Mouse (Mus musculus): ENCODE data around the gene Sstr5. TPM values are rescaled to one million over a fixed set of nuclear protein-coding genes. Genes with fewer than 3 reads are reported as not detected.
A peak's percentile ranks its signal among the peaks of the same experiment; 100 is the strongest.

Sstr5 gene
- 0.35 and 0.49 TPM in 2 replicates for polyA plus RNA-seq (2015; fragmentation: Nextera tagmentation; extraction: Ambion mirVana)

DNA sequence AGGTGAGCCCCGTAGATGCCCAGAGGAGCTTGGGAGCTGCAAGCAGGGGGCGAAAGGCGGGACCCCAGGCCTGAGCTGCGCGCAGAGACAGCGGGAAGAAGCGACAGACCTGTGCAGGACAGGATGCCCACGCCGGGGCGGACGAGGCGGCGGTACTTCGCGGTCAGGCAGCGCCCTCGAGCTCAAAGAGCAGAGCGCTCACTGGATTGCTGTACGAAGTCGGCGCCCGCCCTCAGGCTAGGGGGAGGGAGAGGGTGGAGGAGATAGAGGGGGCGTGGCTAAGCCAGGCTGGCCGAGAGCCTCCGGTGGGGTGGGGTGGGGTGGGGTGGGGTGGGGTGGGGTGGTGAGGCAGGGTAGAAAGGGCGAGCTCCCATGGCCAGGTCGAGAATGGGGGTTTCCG, at the start of gene Sstr5:
Gene Sstr5 (minus strand): TSS at position 276 of the 400 bp plus-strand sequence.
- no peaks in the 10 kb centered on the region for H3K36me3 ChIP-seq (ENCODE audit: control insufficient read depth, insufficient read depth, low read length)
- peak within 1 kb of the TSS; percentile 57 for H3K9ac ChIP-seq (ENCODE audit: low read length)
- peaks cover 9% of the 10 kb centered on the region for H3K4me1 ChIP-seq (ENCODE audit: control insufficient read depth, insufficient read depth, low read length)
- WGBS = 1% methylated on average over 26 of the region's 28 CpGs
- H3K4me2 ChIP-seq (ENCODE audit: low read depth, low read length) = peak within 1 kb of the TSS; percentile 39
- peaks cover 25% of the 10 kb centered on the region for H3K27me3 ChIP-seq (ENCODE audit: control insufficient read depth, insufficient read depth, low read length)
- ATAC-seq (ENCODE audit: insufficient read depth, low FRiP score) = peak; percentile 57; the same call in 1 of the 2 replicates
- peak within 1 kb of the TSS; percentile 12 for H3K4me3 ChIP-seq (replicated peaks; ENCODE audit: low read length)
- H3K27ac ChIP-seq (ENCODE audit: low read length) = no peak within 1 kb of the TSS
- H3K9me3 ChIP-seq (replicated peaks; ENCODE audit: control insufficient read depth, low read length) = no peaks in the 10 kb centered on the region

- Histone ChIP-seq H3K27ac (ENCODE audit: low read length) (no peak overlapping the region), H3K9me3 (replicated peaks; ENCODE audit: control insufficient read depth, low read length) (no peaks in the 10 kb centered on the region), H3K36me3 (ENCODE audit: control insufficient read depth, insufficient read depth, low read length) (no peaks in the 10 kb centered on the region), H3K4me3 (replicated peaks; ENCODE audit: low read length) (no peak overlapping the region), H3K4me2 (ENCODE audit: low read depth, low read length) (no peak overlapping the region), H3K4me1 (ENCODE audit: control insufficient read depth, insufficient read depth, low read length) (peaks cover 3% of the 10 kb centered on the region; the same call in 1 of the 2 replicates), H3K27me3 (ENCODE audit: control insufficient read depth, insufficient read depth, low read length) (no peaks in the 10 kb centered on the region), H3K9ac (ENCODE audit: low read length) (no peak overlapping the region)
- WGBS = 80% methylated on average over 4 of the region's 4 CpGs
- no peak for ATAC-seq (ENCODE audit: insufficient read depth, low FRiP score)
These were observed 44.7 kb upstream of the Sstr5 start for GRCm38 (mm10) chr17:25541768-25542167.

- 62% methylated on average over 5 of the region's 5 CpGs for WGBS
- Histone ChIP-seq H3K36me3 (ENCODE audit: control insufficient read depth, insufficient read depth, low read length) (no peaks in the 10 kb centered on the region), H3K4me3 (replicated peaks; ENCODE audit: low read length) (no peak overlapping the region), H3K27ac (ENCODE audit: low read length) (no peak overlapping the region), H3K4me1 (ENCODE audit: control insufficient read depth, insufficient read depth, low read length) (peaks cover 3% of the 10 kb centered on the region; the same call in 1 of the 2 replicates), H3K4me2 (ENCODE audit: low read depth, low read length) (no peak overlapping the region), H3K27me3 (ENCODE audit: control insufficient read depth, insufficient read depth, low read length) (no peaks in the 10 kb centered on the region), H3K9me3 (replicated peaks; ENCODE audit: control insufficient read depth, low read length) (no peaks in the 10 kb centered on the region), H3K9ac (ENCODE audit: low read length) (no peak overlapping the region)
- no peak for ATAC-seq (ENCODE audit: insufficient read depth, low FRiP score)
These were observed 43.6 kb upstream of the Sstr5 start for GRCm38 (mm10) chr17:25540731-25541130.

DNA sequence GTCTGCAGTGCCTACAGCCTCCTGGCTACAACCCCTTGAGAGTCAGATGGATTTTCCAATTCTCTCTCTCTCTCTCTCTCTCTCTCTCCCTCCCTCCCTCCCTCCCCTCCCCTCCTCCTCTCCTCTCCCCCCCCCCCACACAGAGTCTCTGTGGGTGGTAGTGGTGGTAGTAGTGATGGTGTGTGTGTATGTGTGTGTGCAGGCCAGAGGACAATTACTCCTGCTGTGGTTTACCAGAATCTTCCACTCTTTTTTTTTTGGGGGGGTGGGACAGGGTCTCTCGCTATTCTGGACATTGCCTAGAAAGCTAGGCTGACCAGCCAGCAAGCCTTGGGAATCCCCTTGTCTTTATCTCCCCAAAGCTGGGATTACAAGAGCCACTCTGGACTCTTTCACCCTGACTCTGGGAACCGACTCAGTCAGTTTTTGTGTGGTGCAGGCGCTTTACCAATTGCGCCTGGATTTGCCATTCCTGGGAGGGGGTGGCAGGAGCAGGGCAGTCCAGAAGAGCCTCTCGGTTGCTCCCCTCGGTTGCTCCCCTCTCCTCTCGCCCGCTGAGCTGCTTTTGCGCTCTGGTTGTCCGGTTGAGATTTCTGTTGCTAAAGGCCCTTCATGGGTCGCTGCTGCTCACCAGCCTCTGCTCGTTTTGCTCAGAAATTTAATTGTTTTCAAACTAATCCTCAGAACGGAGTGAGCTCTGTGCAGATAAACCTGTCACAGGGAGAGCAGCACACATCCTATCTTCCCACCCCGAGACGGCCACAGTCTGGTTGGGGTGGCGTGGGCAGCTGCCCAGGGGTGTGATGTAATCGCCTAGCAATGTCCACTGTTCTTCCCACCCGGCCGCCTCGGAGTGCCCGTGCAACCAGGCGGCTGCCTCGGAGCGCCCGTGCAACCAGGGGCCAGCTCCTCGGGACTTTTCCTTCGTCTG, 42.1 kb upstream of the Sstr5 start:
- peak overlapping the region; percentile 7; the same call in 1 of the 2 replicates for H3K27ac ChIP-seq (ENCODE audit: low read length)
- H3K27me3 ChIP-seq (ENCODE audit: control insufficient read depth, insufficient read depth, low read length) = no peaks in the 10 kb centered on the region
- peaks cover 3% of the 10 kb centered on the region; the same call in 1 of the 2 replicates for H3K4me1 ChIP-seq (ENCODE audit: control insufficient read depth, insufficient read depth, low read length)
- no peak overlapping the region for H3K4me2 ChIP-seq (ENCODE audit: low read depth, low read length)
- no peaks in the 10 kb centered on the region for H3K9me3 ChIP-seq (replicated peaks; ENCODE audit: control insufficient read depth, low read length)
- H3K9ac ChIP-seq (ENCODE audit: low read length) = no peak overlapping the region
- WGBS = 37% methylated on average over 27 of the region's 27 CpGs
- peak; percentile 58; the same call in 1 of the 2 replicates for ATAC-seq (ENCODE audit: insufficient read depth, low FRiP score)
- no peaks in the 10 kb centered on the region for H3K36me3 ChIP-seq (ENCODE audit: control insufficient read depth, insufficient read depth, low read length)
- no peak overlapping the region for H3K4me3 ChIP-seq (replicated peaks; ENCODE audit: low read length)

DNA sequence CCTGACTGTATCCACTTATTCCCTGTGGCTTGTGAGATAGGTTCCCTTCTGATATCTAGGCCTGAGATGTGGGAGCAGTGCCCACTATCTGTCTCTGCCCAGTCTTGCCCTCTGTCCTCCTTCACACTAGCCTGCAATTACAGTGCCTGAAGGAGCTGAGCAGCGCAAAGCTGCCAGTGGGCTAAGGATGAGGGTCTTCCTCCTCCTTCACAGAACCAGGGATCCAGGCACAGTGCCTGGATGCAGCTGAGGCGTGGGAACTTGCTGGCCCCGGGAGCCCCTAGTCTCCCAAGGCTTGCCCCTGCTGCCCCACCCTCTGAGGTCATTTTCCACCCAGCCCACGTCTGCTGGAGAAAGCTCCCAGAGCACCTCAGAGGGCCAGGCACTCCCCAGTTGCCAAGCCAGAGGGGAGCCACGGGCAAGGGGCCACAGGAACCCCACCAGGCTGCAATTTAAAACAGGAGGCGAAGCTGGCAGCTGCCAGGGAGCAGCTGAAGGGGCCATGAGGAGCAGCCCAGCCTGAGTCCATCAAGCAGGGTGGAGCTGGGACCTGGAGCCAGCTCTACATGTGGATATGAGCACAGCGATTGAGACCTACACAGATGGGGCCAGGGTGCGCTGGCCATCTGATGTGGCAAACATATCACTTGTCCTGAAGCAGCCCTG, 33.4 kb upstream of the Sstr5 start:
- 0 out of 2 replicates have a peak, but pooled peaks cover 3% of the 10 kb centered on the region for H3K4me1 ChIP-seq (ENCODE audit: control insufficient read depth, insufficient read depth, low read length)
- 62% methylated on average over 8 of the region's 8 CpGs for WGBS
- ATAC-seq (ENCODE audit: insufficient read depth, low FRiP score) = no peak
- H3K36me3 ChIP-seq (ENCODE audit: control insufficient read depth, insufficient read depth, low read length) = no peaks in the 10 kb centered on the region
- H3K9me3 ChIP-seq (replicated peaks; ENCODE audit: control insufficient read depth, low read length) = no peaks in the 10 kb centered on the region
- no peak overlapping the region for H3K4me2 ChIP-seq (ENCODE audit: low read depth, low read length)
- H3K27ac ChIP-seq (ENCODE audit: low read length) = no peak overlapping the region
- no peak overlapping the region for H3K4me3 ChIP-seq (replicated peaks; ENCODE audit: low read length)
- H3K9ac ChIP-seq (ENCODE audit: low read length) = no peak overlapping the region
- no peaks in the 10 kb centered on the region for H3K27me3 ChIP-seq (ENCODE audit: control insufficient read depth, insufficient read depth, low read length)

DNA sequence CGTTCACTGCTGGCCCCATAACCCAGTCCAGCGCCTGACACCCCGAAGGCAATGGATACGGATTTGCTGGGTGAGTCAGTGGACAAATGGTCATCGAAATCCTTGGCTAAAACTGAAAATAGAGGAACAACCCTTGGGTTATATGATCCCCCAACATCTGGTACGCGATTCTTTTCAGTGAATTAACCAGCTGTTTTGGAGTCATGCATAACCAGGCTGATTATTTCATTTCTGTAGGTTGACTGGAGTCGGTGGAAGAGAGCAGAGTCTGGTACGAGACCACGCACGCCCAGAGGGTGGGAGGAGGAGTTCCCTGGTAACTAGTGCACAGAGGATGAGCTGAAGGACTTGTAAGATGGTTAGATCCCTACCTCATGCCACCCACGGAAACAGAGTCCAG, 25.0 kb upstream of the Sstr5 start:
- H3K27me3 ChIP-seq (ENCODE audit: control insufficient read depth, insufficient read depth, low read length) = no peaks in the 10 kb centered on the region
- no peak for ATAC-seq (ENCODE audit: insufficient read depth, low FRiP score)
- H3K9me3 ChIP-seq (replicated peaks; ENCODE audit: control insufficient read depth, low read length) = no peaks in the 10 kb centered on the region
- no peak overlapping the region for H3K9ac ChIP-seq (ENCODE audit: low read length)
- no peak overlapping the region for H3K4me2 ChIP-seq (ENCODE audit: low read depth, low read length)
- H3K36me3 ChIP-seq (ENCODE audit: control insufficient read depth, insufficient read depth, low read length) = no peaks in the 10 kb centered on the region
- H3K4me3 ChIP-seq (replicated peaks; ENCODE audit: low read length) = no peak overlapping the region
- WGBS = 76% methylated on average over 12 of the region's 12 CpGs
- H3K27ac ChIP-seq (ENCODE audit: low read length) = no peak overlapping the region
- 0 out of 2 replicates have a peak, but pooled peaks cover 3% of the 10 kb centered on the region for H3K4me1 ChIP-seq (ENCODE audit: control insufficient read depth, insufficient read depth, low read length)

GRCm38 (mm10) chr17:25520492-25520891, 23.4 kb upstream of the Sstr5 start:
- Histone ChIP-seq H3K9ac (ENCODE audit: low read length) (0 out of 2 replicates have a peak overlapping the region, but pooled peaks have one; percentile 7), H3K36me3 (ENCODE audit: control insufficient read depth, insufficient read depth, low read length) (no peaks in the 10 kb centered on the region), H3K9me3 (replicated peaks; ENCODE audit: control insufficient read depth, low read length) (no peaks in the 10 kb centered on the region), H3K27ac (ENCODE audit: low read length) (no peak overlapping the region), H3K27me3 (ENCODE audit: control insufficient read depth, insufficient read depth, low read length) (no peaks in the 10 kb centered on the region), H3K4me1 (ENCODE audit: control insufficient read depth, insufficient read depth, low read length) (no peaks in the 10 kb centered on the region), H3K4me3 (replicated peaks; ENCODE audit: low read length) (no peak overlapping the region), H3K4me2 (ENCODE audit: low read depth, low read length) (no peak overlapping the region)
- ATAC-seq (ENCODE audit: insufficient read depth, low FRiP score) = no peak
- WGBS = 46% methylated on average over 9 of the region's 9 CpGs

GRCm38 (mm10) chr17:25519511-25519910, 22.4 kb upstream of the Sstr5 start:
- H3K4me2 ChIP-seq (ENCODE audit: low read depth, low read length) = no peak overlapping the region
- no peaks in the 10 kb centered on the region for H3K27me3 ChIP-seq (ENCODE audit: control insufficient read depth, insufficient read depth, low read length)
- no peaks in the 10 kb centered on the region for H3K4me1 ChIP-seq (ENCODE audit: control insufficient read depth, insufficient read depth, low read length)
- 80% methylated on average over 5 of the region's 5 CpGs for WGBS
- H3K36me3 ChIP-seq (ENCODE audit: control insufficient read depth, insufficient read depth, low read length) = no peaks in the 10 kb centered on the region
- ATAC-seq (ENCODE audit: insufficient read depth, low FRiP score) = no peak
- H3K4me3 ChIP-seq (replicated peaks; ENCODE audit: low read length) = no peak overlapping the region
- H3K27ac ChIP-seq (ENCODE audit: low read length) = no peak overlapping the region
- H3K9me3 ChIP-seq (replicated peaks; ENCODE audit: control insufficient read depth, low read length) = no peaks in the 10 kb centered on the region
- 0 out of 2 replicates have a peak overlapping the region, but pooled peaks have one; percentile 12 for H3K9ac ChIP-seq (ENCODE audit: low read length)

GRCm38 (mm10) chr17:25518144-25518543, 21.1 kb upstream of the Sstr5 start:
- 85% methylated on average over 17 of the region's 17 CpGs for WGBS

More at GRCm38 (mm10) chr17:25518144-25518543, 21.1 kb upstream of the Sstr5 start:
- no peaks in the 10 kb centered on the region for H3K4me1 ChIP-seq (ENCODE audit: control insufficient read depth, insufficient read depth, low read length)
- H3K27me3 ChIP-seq (ENCODE audit: control insufficient read depth, insufficient read depth, low read length) = no peaks in the 10 kb centered on the region
- ATAC-seq (ENCODE audit: insufficient read depth, low FRiP score) = peak; percentile 12; the same call in 1 of the 2 replicates
- H3K27ac ChIP-seq (ENCODE audit: low read length) = no peak overlapping the region
- H3K36me3 ChIP-seq (ENCODE audit: control insufficient read depth, insufficient read depth, low read length) = no peaks in the 10 kb centered on the region
- H3K9me3 ChIP-seq (replicated peaks; ENCODE audit: control insufficient read depth, low read length) = no peaks in the 10 kb centered on the region
- no peak overlapping the region for H3K4me3 ChIP-seq (replicated peaks; ENCODE audit: low read length)
- no peak overlapping the region for H3K4me2 ChIP-seq (ENCODE audit: low read depth, low read length)
- H3K9ac ChIP-seq (ENCODE audit: low read length) = no peak overlapping the region

Measured in stomach, embryonic 16.5 days (tissue).